Mouse (Mus musculus): ENCODE data around the gene Crygc.

DNA sequence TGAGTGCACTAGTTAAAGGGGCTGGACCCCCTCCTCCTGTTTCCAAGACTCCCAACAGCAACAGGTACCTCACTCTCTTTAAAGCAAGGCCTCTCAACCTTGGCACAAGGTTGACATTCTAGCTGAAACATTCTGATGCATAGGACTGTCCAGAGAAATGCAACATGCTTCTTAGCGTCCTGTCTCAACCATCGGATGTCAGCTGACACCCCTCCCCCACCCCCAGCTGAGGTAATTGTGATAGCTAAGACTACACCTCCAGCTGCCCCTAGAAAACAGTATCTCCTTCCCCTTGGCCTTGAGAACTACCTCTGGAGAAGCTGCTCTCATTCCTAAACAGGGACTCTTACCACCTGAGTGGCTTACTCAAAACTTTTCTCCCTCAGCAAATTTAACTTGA is 21.3 kb downstream of the Crygc start:
- TF ChIP-seq CTCF (IDR thresholded peaks at IDR 0.05; ENCODE audit: extremely low read depth, insufficient read depth, insufficient read length, insufficient replicate concordance) (no peak), POLR2A (IDR thresholded peaks at IDR 0.05; ENCODE audit: low read depth, low read length) (no peak)

Data from spleen, adult 2 months (tissue).